Mouse (Mus musculus) embryonic facial prominence, embryonic 10.5 days (tissue): ENCODE results near the gene Dnajb4. TPM values are rescaled to one million over a fixed set of nuclear protein-coding genes. Genes with fewer than 3 reads are reported as not detected.
"Not testable (repeated sequence)": the region's sequence is repeated elsewhere in the genome, so short reads cannot be mapped to it uniquely, and the experiment has no call there.

Source experiments
- DNase-seq: peaks from one replicate; pipeline ENCODE4 v3.0.0-alpha.2; 2017; ENCODE audit warnings: low spot score
- H3K27ac ChIP-seq: fragments of 300-500 bp; sonication (generic); replicated peaks from 2 replicates; pipeline ENCODE4 v1.5.1; 2016; ENCODE audit warnings: mild to moderate bottlenecking
- H3K27me3 ChIP-seq: fragments of 300-500 bp; sonication (generic); replicated peaks from 2 replicates; pipeline ENCODE4 v1.6.1; 2016; ENCODE audit warnings: low read depth, mild to moderate bottlenecking; ENCODE audit not compliant: poor library complexity, severe bottlenecking
- H3K36me3 ChIP-seq: fragments of 300-500 bp; sonication (generic); replicated peaks from 2 replicates; pipeline ENCODE4 v1.6.1; 2016; ENCODE audit warnings: mild to moderate bottlenecking, moderate library complexity
- H3K4me1 ChIP-seq: fragments of 300-500 bp; sonication (generic); 2 replicates; pipeline ENCODE4 v1.6.1; 2016
- H3K4me3 ChIP-seq: fragments of 300-500 bp; sonication (generic); 2 replicates; pipeline ENCODE4 v1.5.1; 2016; ENCODE audit warnings: mild to moderate bottlenecking, moderate library complexity
- H3K9me3 ChIP-seq: fragments of 300-500 bp; sonication (generic); 2 replicates; pipeline ENCODE4 v1.6.1; 2016; ENCODE audit warnings: mild to moderate bottlenecking
- WGBS: fragments of 180-500 bp; shearing (Covaris S2); methylation state at CpG from one replicate; pipeline ENCODE4 v1.1.7; 2016; 5-methylcytosine and 5-hydroxymethylcytosine counted together
- polyA plus RNA-seq: library from polyadenylated mRNA; unstranded; fragments of >200 nt; fragmentation: Nextera tagmentation; extraction: Ambion mirVana; gene quantifications from 2 replicates; pipeline ENCODE4 v1.2.1, GENCODE M21; 2016

The Dnajb4 gene
- polyA plus RNA-seq, result 18.5 and 20.1 TPM in 2 replicates

DNA sequence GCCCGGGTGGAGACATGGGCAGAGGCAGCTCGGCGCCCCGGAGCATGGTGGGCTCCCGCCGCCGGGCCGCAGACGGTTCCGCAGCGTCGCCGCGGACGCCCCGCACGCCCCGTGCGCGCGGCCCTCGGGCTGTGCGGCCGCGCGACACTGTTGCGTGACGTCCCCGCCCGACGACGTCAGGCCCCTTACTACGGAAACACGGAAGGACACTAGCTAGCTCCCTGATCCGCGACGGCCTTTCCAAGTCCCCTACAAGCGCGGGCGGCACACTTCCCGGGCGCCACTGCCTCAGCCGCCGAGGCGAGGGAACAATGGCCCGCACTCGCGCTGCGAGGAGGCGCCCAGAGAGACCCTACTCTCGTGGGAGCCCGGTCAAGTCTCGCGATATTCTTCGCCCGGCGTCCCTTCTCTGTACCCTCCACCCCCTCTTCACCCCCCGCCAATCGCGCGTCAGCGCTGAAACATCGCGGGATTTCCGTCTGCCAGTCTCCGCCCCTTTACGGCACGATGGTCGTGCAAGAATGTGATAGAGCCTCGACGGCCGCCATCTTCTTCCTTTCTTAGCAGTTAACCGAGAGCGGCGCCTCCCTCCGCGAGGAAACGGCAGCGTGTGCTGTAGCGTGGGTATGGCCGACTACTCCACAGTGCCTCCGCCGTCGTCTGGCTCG lies at the start of gene Dnajb4, which contains the start of gene Fubp1:
Dnajb4 (minus strand) TSS at position 336 of the 668 bp plus-strand sequence.
Fubp1 (plus strand) TSS at position 456 of the 668 bp plus-strand sequence.
- H3K9me3 ChIP-seq, result no peaks in the 10 kb centered on the region
- peak within 1 kb of the TSS; percentile 99 for H3K4me3 ChIP-seq
- under 1% methylated on average over 85 of the region's 85 CpGs for WGBS
- peaks cover 37% of the 10 kb centered on the region for H3K36me3 ChIP-seq
- no peaks in the 10 kb centered on the region for H3K27me3 ChIP-seq
- peak; percentile 100 for DNase-seq
- peaks cover 36% of the 10 kb centered on the region for H3K4me1 ChIP-seq
- peak within 1 kb of the TSS; percentile 100 for H3K27ac ChIP-seq

- WGBS, result 51% methylated on average over 8 of the region's 9 CpGs
- Histone ChIP-seq H3K27me3 (peaks cover 34% of the 10 kb centered on the region), H3K4me1 (peaks cover 15% of the 10 kb centered on the region)
- DNase-seq, result peak; percentile 82
- not testable (repeated sequence) for H3K36me3 ChIP-seq, H3K27ac ChIP-seq, H3K4me3 ChIP-seq, H3K9me3 ChIP-seq
These were observed 49.3 kb upstream of the Dnajb4 start for GRCm38 (mm10) chr3:152259409-152259808.

DNA sequence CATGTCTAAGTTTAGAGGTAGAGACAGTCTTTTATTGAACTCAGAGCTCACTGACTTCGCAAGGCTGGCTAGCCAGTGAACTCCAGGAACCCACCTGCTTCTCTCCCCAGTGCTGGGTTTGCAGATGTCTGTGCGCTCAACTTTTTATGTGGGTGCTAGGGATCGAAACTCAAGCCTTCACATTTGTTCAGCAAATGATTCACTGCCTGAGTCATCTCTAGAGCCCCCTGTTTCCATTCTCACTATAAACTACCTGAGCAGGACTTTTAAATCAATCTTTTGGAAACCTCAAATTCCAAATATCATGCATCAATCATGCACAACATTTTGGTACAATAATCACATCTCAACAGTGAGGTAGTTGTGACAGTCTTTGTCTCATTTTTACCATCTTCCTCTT lies 47.4 kb upstream of the Dnajb4 start:
- DNase-seq, result no peak
- no peaks in the 10 kb centered on the region for H3K9me3 ChIP-seq
- no peaks in the 10 kb centered on the region for H3K36me3 ChIP-seq
- peaks cover 15% of the 10 kb centered on the region for H3K27me3 ChIP-seq
- WGBS, result 92% methylated on average over 3 of the region's 3 CpGs
- H3K27ac ChIP-seq, result no peak overlapping the region
- peaks cover 12% of the 10 kb centered on the region for H3K4me1 ChIP-seq
- no peak overlapping the region for H3K4me3 ChIP-seq

GRCm38 (mm10) chr3:152250487-152250886 lies 40.4 kb upstream of the Dnajb4 start:
- Histone ChIP-seq H3K27ac (no peak overlapping the region), H3K4me1 (no peaks in the 10 kb centered on the region), H3K9me3 (no peaks in the 10 kb centered on the region), H3K36me3 (no peaks in the 10 kb centered on the region), H3K4me3 (no peak overlapping the region), H3K27me3 (no peaks in the 10 kb centered on the region)
- DNase-seq, result no peak
- WGBS, result 91% methylated on average over 1 of the region's 1 CpGs

GRCm38 (mm10) chr3:152247708-152248107 lies 37.6 kb upstream of the Dnajb4 start:
- no peaks in the 10 kb centered on the region for H3K4me1 ChIP-seq
- WGBS, result 92% methylated on average over 12 of the region's 12 CpGs
- H3K36me3 ChIP-seq, result no peaks in the 10 kb centered on the region
- H3K4me3 ChIP-seq, result no peak overlapping the region
- no peak overlapping the region for H3K27ac ChIP-seq
- no peak for DNase-seq
- no peaks in the 10 kb centered on the region for H3K9me3 ChIP-seq
- no peaks in the 10 kb centered on the region for H3K27me3 ChIP-seq

DNA sequence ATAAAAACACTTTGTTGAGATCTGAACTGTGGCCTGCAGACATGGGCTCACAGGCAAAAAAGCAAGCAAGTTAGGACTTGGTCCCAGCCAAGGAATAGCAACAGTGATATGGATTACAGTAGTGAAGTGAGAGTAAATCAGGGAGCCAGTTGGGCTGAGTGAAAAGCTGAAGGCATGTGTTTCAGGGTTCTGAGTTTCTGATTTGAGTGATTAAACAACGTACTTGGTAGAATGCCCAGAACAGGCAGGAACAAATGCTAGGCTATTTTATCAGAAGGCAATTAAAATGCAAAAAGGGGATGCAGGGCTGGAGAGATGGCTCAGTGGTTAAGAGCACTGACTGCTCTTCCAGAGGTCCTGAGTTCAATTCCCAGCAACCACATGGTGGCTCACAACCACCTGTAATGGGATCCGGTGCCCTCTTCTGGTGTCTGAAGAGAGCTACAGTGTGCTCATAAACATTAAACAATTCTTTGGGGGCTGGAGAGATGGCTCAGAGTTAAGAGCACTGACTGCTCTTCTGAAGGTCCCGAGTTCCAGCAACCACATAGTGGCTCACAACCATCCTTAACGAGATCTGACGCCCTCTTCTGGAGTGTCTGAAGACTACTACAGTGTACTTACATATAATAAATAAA lies 35.3 kb upstream of the Dnajb4 start:
- no peaks in the 10 kb centered on the region for H3K9me3 ChIP-seq
- peaks cover 14% of the 10 kb centered on the region for H3K36me3 ChIP-seq
- no peak for DNase-seq
- H3K27ac ChIP-seq, result no peak overlapping the region
- H3K4me3 ChIP-seq, result no peak overlapping the region
- no peaks in the 10 kb centered on the region for H3K4me1 ChIP-seq
- H3K27me3 ChIP-seq, result no peaks in the 10 kb centered on the region
- 78% methylated on average over 5 of the region's 5 CpGs for WGBS

GRCm38 (mm10) chr3:152243304-152243703 lies 33.2 kb upstream of the Dnajb4 start:
- 76% methylated on average over 4 of the region's 4 CpGs for WGBS
- peaks cover 33% of the 10 kb centered on the region for H3K36me3 ChIP-seq
- DNase-seq, result no peak
- no peaks in the 10 kb centered on the region for H3K27me3 ChIP-seq
- H3K4me1 ChIP-seq, result no peaks in the 10 kb centered on the region
- no peak overlapping the region for H3K27ac ChIP-seq
- H3K9me3 ChIP-seq, result no peaks in the 10 kb centered on the region
- H3K4me3 ChIP-seq, result no peak overlapping the region

GRCm38 (mm10) chr3:152241098-152241497 lies 31.0 kb upstream of the Dnajb4 start:
- no peaks in the 10 kb centered on the region for H3K9me3 ChIP-seq
- DNase-seq, result no peak
- peaks cover 55% of the 10 kb centered on the region for H3K36me3 ChIP-seq
- no peak overlapping the region for H3K27ac ChIP-seq
- H3K4me3 ChIP-seq, result no peak overlapping the region
- 85% methylated on average over 3 of the region's 3 CpGs for WGBS
- H3K27me3 ChIP-seq, result no peaks in the 10 kb centered on the region
- H3K4me1 ChIP-seq, result no peaks in the 10 kb centered on the region

DNA sequence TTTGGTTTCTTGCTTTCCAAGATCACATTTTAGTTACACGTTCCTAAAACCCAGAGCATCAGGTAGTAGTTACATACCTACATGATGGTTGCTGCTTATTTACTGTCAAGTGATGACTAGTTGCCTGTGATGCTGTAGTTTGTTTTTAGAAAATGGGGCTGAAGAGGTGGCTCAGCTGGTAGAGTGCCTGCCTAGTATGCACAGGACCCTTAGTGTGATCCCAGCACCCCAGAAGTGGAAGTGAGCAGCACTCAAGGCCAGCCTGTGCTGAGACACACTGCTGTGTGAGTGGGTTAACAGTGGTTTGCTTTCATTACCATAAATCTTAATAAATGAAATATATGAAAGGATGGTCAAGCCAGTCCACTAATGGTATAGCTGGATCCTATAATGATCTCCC lies 29.5 kb upstream of the Dnajb4 start:
- WGBS, result 93% methylated on average over 1 of the region's 1 CpGs

GRCm38 (mm10) chr3:152238836-152239235 lies 28.7 kb upstream of the Dnajb4 start:
- Histone ChIP-seq H3K4me3 (no peak overlapping the region), H3K9me3 (no peaks in the 10 kb centered on the region), H3K4me1 (no peaks in the 10 kb centered on the region), H3K27me3 (no peaks in the 10 kb centered on the region), H3K36me3 (peaks cover 78% of the 10 kb centered on the region), H3K27ac (no peak overlapping the region)
- 68% methylated on average over 2 of the region's 2 CpGs for WGBS
- DNase-seq, result no peak

More for the DNA sequence above, 29.5 kb upstream of the Dnajb4 start:
- Histone ChIP-seq H3K27me3 (no peaks in the 10 kb centered on the region), H3K4me1 (no peaks in the 10 kb centered on the region), H3K9me3 (no peaks in the 10 kb centered on the region), H3K36me3 (peaks cover 70% of the 10 kb centered on the region), H3K4me3 (no peak overlapping the region), H3K27ac (no peak overlapping the region)
- DNase-seq, result no peak

DNA sequence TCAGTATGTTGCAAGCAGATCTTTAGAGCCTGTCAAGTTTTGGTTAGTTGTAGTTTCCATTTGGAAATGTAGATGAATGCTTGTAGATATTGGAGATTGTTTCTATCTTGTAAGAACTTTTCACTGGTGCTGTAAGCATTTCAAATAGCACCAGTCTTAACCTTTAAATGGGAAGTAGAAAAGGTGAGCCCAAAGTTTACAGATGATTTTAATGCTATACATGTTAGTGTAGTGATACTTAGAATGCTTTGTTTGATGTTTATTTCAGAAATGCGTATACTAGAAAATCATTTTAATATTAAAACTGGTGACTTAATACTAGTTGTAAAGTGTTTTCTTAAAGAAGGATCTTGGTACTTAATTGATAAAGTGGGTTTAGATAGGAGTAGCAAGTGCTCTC lies 25.7 kb upstream of the Dnajb4 start:
- Histone ChIP-seq H3K27ac (no peak overlapping the region), H3K4me1 (no peaks in the 10 kb centered on the region), H3K27me3 (no peaks in the 10 kb centered on the region), H3K9me3 (no peaks in the 10 kb centered on the region), H3K36me3 (peaks cover 99% of the 10 kb centered on the region), H3K4me3 (no peak overlapping the region)
- 93% methylated on average over 1 of the region's 1 CpGs for WGBS
- no peak for DNase-seq

- WGBS, result 93% methylated on average over 1 of the region's 1 CpGs
- peaks cover 99% of the 10 kb centered on the region for H3K36me3 ChIP-seq
These were observed 25.1 kb upstream of the Dnajb4 start for GRCm38 (mm10) chr3:152235238-152235637.

More at GRCm38 (mm10) chr3:152235238-152235637, 25.1 kb upstream of the Dnajb4 start:
- no peak overlapping the region for H3K27ac ChIP-seq
- no peak overlapping the region for H3K4me3 ChIP-seq
- DNase-seq, result no peak
- no peaks in the 10 kb centered on the region for H3K9me3 ChIP-seq
- no peaks in the 10 kb centered on the region for H3K4me1 ChIP-seq
- no peaks in the 10 kb centered on the region for H3K27me3 ChIP-seq
